Mouse (Mus musculus): Measurements from ENCODE around the gene Chp1. TPM values are rescaled to one million over a fixed set of nuclear protein-coding genes. Genes with fewer than 3 reads are reported as not detected.

Gene Chp1
- polyA plus RNA-seq, 1 experiment: not detected

GRCm38 (mm10) chr2:119520550-119520949 is 26.9 kb upstream of the Chp1 start:
- Histone ChIP-seq H3K27ac (ENCODE audit: insufficient read depth, low read depth, low read length) (no peak overlapping the region), H3K4me3 (ENCODE audit: insufficient read depth, low read depth, low read length) (no peak overlapping the region), H3K4me1 (ENCODE audit: control insufficient read depth, insufficient read depth, low read length) (peaks cover 3% of the 10 kb centered on the region; the same call in 1 of the 2 replicates)
- 55% methylated on average over 7 of the region's 7 CpGs for WGBS
- TF ChIP-seq CTCF (IDR thresholded peaks at IDR 0.05; ENCODE audit: insufficient read depth, low read depth, low read length) (no peak), POLR2A (IDR thresholded peaks at IDR 0.05; ENCODE audit: insufficient read depth, low read depth, low read length) (no peak)

- 67% methylated on average over 4 of the region's 4 CpGs for WGBS
- TF ChIP-seq CTCF (IDR thresholded peaks at IDR 0.05; ENCODE audit: insufficient read depth, low read depth, low read length) (no peak), POLR2A (IDR thresholded peaks at IDR 0.05; ENCODE audit: insufficient read depth, low read depth, low read length) (no peak)
- Histone ChIP-seq H3K4me3 (ENCODE audit: insufficient read depth, low read depth, low read length) (no peak overlapping the region), H3K27ac (ENCODE audit: insufficient read depth, low read depth, low read length) (no peak overlapping the region), H3K4me1 (ENCODE audit: control insufficient read depth, insufficient read depth, low read length) (peaks cover 3% of the 10 kb centered on the region; the same call in 1 of the 2 replicates)
Observed at GRCm38 (mm10) chr2:119523836-119524235, 23.7 kb upstream of the Chp1 start.

GRCm38 (mm10) chr2:119525422-119525821 is 22.1 kb upstream of the Chp1 start:
- Histone ChIP-seq H3K4me3 (ENCODE audit: insufficient read depth, low read depth, low read length) (no peak overlapping the region), H3K27ac (ENCODE audit: insufficient read depth, low read depth, low read length) (no peak overlapping the region), H3K4me1 (ENCODE audit: control insufficient read depth, insufficient read depth, low read length) (peaks cover 3% of the 10 kb centered on the region; the same call in 1 of the 2 replicates)
- TF ChIP-seq CTCF (IDR thresholded peaks at IDR 0.05; ENCODE audit: insufficient read depth, low read depth, low read length) (no peak), POLR2A (IDR thresholded peaks at IDR 0.05; ENCODE audit: insufficient read depth, low read depth, low read length) (no peak)
- WGBS: 52% methylated on average over 4 of the region's 4 CpGs

- TF ChIP-seq POLR2A (IDR thresholded peaks at IDR 0.05; ENCODE audit: insufficient read depth, low read depth, low read length): no peak
- TF ChIP-seq CTCF (IDR thresholded peaks at IDR 0.05; ENCODE audit: insufficient read depth, low read depth, low read length): no peak
- H3K4me1 ChIP-seq (ENCODE audit: control insufficient read depth, insufficient read depth, low read length): no peaks in the 10 kb centered on the region
- H3K27ac ChIP-seq (ENCODE audit: insufficient read depth, low read depth, low read length): no peak overlapping the region
- H3K4me3 ChIP-seq (ENCODE audit: insufficient read depth, low read depth, low read length): no peak overlapping the region
- 84% methylated on average over 9 of the region's 9 CpGs for WGBS
Observed at GRCm38 (mm10) chr2:119538802-119539201, 8.7 kb upstream of the Chp1 start.

- Histone ChIP-seq H3K4me1 (ENCODE audit: control insufficient read depth, insufficient read depth, low read length) (0 out of 2 replicates have a peak, but pooled peaks cover 3% of the 10 kb centered on the region), H3K4me3 (ENCODE audit: insufficient read depth, low read depth, low read length) (no peak overlapping the region), H3K27ac (ENCODE audit: insufficient read depth, low read depth, low read length) (no peak overlapping the region)
- TF ChIP-seq CTCF (IDR thresholded peaks at IDR 0.05; ENCODE audit: insufficient read depth, low read depth, low read length) (no peak), POLR2A (IDR thresholded peaks at IDR 0.05; ENCODE audit: insufficient read depth, low read depth, low read length) (no peak)
- WGBS: 18% methylated on average over 1 of the region's 1 CpGs
Observed at GRCm38 (mm10) chr2:119542106-119542505, 5.4 kb upstream of the Chp1 start.

GRCm38 (mm10) chr2:119543656-119544055 is 3.8 kb upstream of the Chp1 start:
- H3K27ac ChIP-seq (ENCODE audit: insufficient read depth, low read depth, low read length): no peak overlapping the region
- WGBS: 68% methylated on average over 2 of the region's 2 CpGs
- 0 out of 2 replicates have a peak, but pooled peaks cover 5% of the 10 kb centered on the region for H3K4me1 ChIP-seq (ENCODE audit: control insufficient read depth, insufficient read depth, low read length)
- H3K4me3 ChIP-seq (ENCODE audit: insufficient read depth, low read depth, low read length): no peak overlapping the region
- no peak for TF ChIP-seq CTCF (IDR thresholded peaks at IDR 0.05; ENCODE audit: insufficient read depth, low read depth, low read length)
- TF ChIP-seq POLR2A (IDR thresholded peaks at IDR 0.05; ENCODE audit: insufficient read depth, low read depth, low read length): no peak

GRCm38 (mm10) chr2:119546848-119547521 is 512 bp upstream of the Chp1 start:
- peak; percentile 99 for TF ChIP-seq CTCF (IDR thresholded peaks at IDR 0.05; ENCODE audit: insufficient read depth, low read depth, low read length)
- TF ChIP-seq POLR2A (IDR thresholded peaks at IDR 0.05; ENCODE audit: insufficient read depth, low read depth, low read length): no peak
- under 1% methylated on average over 30 of the region's 30 CpGs for WGBS
- Histone ChIP-seq H3K4me3 (ENCODE audit: insufficient read depth, low read depth, low read length) (peak overlapping the region; percentile 100), H3K4me1 (ENCODE audit: control insufficient read depth, insufficient read depth, low read length) (0 out of 2 replicates have a peak, but pooled peaks cover 6% of the 10 kb centered on the region), H3K27ac (ENCODE audit: insufficient read depth, low read depth, low read length) (peak overlapping the region; percentile 77)

GRCm38 (mm10) chr2:119548371-119548660 is 819 bp downstream of the Chp1 start:
- TF ChIP-seq POLR2A (IDR thresholded peaks at IDR 0.05; ENCODE audit: insufficient read depth, low read depth, low read length) (no peak), CTCF (IDR thresholded peaks at IDR 0.05; ENCODE audit: insufficient read depth, low read depth, low read length) (no peak)
- Histone ChIP-seq H3K4me3 (ENCODE audit: insufficient read depth, low read depth, low read length) (no peak overlapping the region), H3K4me1 (ENCODE audit: control insufficient read depth, insufficient read depth, low read length) (0 out of 2 replicates have a peak, but pooled peaks cover 6% of the 10 kb centered on the region), H3K27ac (ENCODE audit: insufficient read depth, low read depth, low read length) (no peak overlapping the region; the same call in 1 of the 2 replicates)
- 2% methylated on average over 3 of the region's 3 CpGs for WGBS

GRCm38 (mm10) chr2:119548691-119549090 is 1.2 kb downstream of the Chp1 start:
- 57% methylated on average over 5 of the region's 5 CpGs for WGBS
- 0 out of 2 replicates have a peak, but pooled peaks cover 6% of the 10 kb centered on the region for H3K4me1 ChIP-seq (ENCODE audit: control insufficient read depth, insufficient read depth, low read length)
- no peak overlapping the region for H3K27ac ChIP-seq (ENCODE audit: insufficient read depth, low read depth, low read length)
- H3K4me3 ChIP-seq (ENCODE audit: insufficient read depth, low read depth, low read length): no peak overlapping the region
- TF ChIP-seq CTCF (IDR thresholded peaks at IDR 0.05; ENCODE audit: insufficient read depth, low read depth, low read length) (no peak), POLR2A (IDR thresholded peaks at IDR 0.05; ENCODE audit: insufficient read depth, low read depth, low read length) (no peak)
